Mouse (Mus musculus): ENCODE measurements at regions not wholly inside any gene's neighbourhood (a gene's known extent, or its start where the extent isn't known, plus 50 kb on each side); places are given as distances from the start of the nearest gene placed in this dataset.
"Not testable (repeated sequence)": the region's sequence is repeated elsewhere in the genome, so short reads cannot be mapped to it uniquely, and the experiment has no call there.

DNA sequence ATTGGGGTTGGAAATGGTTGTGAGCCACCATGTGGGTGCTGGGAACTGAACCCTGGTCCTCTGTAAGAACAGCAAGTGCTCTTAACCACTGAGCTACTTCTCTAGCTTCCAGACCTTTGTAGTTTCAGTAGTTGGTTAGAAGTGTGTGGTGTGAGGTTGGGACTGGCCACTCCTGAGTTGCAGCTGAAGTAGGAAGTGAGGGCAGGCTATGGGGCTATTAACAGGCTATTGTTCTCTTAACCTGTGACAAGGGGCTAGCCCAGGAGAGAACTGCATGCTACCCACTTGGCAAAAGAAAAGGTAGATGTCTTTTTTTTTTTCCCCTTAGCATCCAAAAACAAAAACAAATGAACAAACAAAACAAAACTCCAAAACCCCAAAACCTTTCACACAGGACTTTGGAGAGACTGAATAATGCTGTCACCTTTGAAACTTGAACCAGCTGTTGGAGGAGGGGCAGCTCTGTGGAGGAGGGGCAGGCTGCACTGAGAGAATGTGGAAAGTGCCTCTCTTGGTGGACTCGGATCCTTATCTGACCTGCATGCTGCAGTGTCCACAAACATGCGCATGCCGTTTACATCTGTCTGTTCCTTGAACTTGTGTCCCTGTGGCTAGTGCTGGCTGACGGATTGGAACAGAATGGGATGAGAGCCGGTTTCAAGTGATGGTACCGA lies 149.3 kb upstream of the Unc93a2 start:
- no peak for DNase-seq

DNA sequence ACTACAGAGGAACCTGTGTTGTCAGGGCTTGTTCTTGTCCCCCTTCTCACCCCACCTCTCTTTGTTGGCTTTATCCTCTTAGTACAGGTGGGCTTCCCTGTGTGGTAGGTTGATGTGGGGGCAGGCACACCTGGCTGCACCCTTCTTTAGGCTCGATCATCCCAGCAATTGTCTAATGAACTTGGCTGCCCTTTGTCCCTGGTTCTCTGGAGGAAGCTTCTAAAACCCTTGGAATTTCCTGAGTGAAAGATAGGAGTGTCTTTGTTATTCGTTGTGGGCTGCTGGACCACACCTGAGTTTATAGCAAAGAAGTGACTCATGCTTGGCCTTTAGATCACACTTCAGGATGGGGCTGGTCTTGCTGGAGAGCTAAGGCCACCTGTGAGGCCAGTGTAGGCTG lies 148.3 kb upstream of the Unc93a2 start:
- no peak for DNase-seq

DNA sequence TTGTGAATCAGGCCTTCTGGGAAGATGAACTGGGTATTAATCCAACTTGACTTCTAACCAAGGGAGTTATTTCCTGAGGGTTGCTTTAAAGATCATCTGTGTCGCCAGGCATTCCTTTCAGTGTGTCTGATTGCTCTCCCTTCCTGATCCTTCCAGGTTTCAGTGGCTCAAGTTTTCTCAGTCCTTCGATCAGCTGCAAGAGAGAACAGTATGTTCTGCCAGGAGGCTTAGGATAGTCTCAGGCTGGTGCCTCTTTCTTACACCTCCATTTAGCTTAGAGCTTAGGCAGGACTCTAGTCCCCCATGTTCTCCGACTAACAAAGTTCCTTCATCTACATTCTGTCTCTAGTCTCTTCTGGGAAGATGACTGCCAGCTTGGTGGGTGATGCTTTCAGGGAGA lies 147.4 kb upstream of the Unc93a2 start:
- DNase-seq = no peak

DNA sequence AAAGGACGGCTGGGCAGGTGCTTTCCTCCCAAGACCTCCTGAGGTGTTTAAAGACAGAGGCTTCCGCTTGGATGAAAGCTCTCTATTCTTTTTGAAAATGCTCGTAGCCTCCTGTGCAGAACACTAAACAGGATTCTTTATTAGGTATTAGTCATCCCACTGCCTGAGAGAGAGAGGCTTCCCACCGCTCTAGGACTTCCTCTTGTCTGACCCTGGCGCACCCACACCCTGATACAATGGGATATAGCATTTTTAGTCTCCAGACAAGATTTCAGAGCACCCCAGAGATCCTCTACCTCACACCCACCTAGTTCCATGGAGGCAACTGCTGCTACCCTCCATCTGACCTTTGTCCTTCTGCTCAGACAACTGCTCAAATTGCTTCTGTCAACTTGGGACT lies 144.0 kb upstream of the Unc93a2 start:
- DNase-seq = no peak

- no peak for DNase-seq
These were observed 142.4 kb upstream of the Unc93a2 start for GRCm38 (mm10) chr17:7527681-7528080.

- DNase-seq = not testable (repeated sequence)
These were observed 139.2 kb upstream of the Unc93a2 start for GRCm38 (mm10) chr17:7524497-7524896.

GRCm38 (mm10) chr17:7521127-7521526 lies 135.9 kb upstream of the Unc93a2 start:
- no peak for DNase-seq

All from right cerebral cortex, postnatal 25 days (tissue).